Mouse (Mus musculus): ENCODE results near the gene Spef2. TPM values are rescaled to one million over a fixed set of nuclear protein-coding genes. Genes with fewer than 3 reads are reported as not detected.
"Not testable (repeated sequence)": the region's sequence is repeated elsewhere in the genome, so short reads cannot be mapped to it uniquely, and the experiment has no call there.

The Spef2 gene
- 0.73 and 0.94 TPM in 2 replicates for polyA plus RNA-seq (2014; fragmentation: Nextera tagmentation; extraction: Ambion mirVana)

DNA sequence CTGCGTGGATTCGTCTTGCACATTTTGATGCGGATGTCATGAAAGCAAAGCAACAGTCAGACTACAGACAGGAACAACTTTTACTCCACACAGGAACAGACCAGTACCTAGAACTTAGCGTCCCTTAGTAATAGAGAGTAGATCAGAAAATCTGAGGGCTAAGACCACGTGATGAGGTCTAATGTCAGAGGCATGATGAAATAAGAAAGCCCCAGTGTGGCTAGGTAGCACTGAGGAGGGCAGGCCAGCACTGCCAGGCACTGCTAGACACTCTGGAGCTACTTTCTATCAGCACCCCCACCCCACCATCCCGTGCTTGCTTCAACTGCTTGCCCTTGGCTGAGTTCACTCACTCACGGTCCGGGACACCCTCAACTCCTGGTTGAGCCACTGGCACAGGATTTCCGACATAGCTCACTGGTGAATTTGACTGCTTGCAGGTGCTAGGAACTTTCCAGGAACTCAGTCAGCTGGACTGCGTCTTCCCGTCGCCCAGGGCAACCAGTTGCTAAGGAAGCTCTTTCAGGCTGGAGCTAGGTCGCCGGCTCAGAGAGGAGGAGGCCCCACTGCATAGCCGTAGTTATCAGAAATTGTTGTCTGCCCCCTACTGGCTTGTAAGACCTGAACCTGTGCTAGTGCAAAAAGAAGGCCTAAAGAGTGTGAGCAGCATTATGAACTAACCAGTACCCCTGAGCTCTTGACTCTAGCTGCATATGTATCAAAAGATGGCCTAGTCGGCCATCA, at the start of gene Spef2:
Gene Spef2, minus strand, starts transcription at position 510 of the 744 bp plus-strand sequence.
- Histone ChIP-seq H3K4me3 (ENCODE audit: low read depth, low read length) (peak within 1 kb of the TSS; percentile 19; the same call in 1 of the 2 replicates), H3K9me3 (ENCODE audit: control insufficient read depth, low read length) (no peaks in the 10 kb centered on the region), H3K9ac (ENCODE audit: low read length) (no peak within 1 kb of the TSS), H3K36me3 (ENCODE audit: control insufficient read depth, insufficient read depth, low read length) (no peaks in the 10 kb centered on the region), H3K4me2 (ENCODE audit: low read depth, low read length, severe bottlenecking) (peak within 1 kb of the TSS; percentile 46), H3K27me3 (ENCODE audit: control insufficient read depth, insufficient read depth, low read length) (no peaks in the 10 kb centered on the region), H3K27ac (ENCODE audit: low read depth, low read length) (no peak within 1 kb of the TSS), H3K4me1 (replicated peaks; ENCODE audit: control insufficient read depth, insufficient read depth, low read length) (no peaks in the 10 kb centered on the region)
- ATAC-seq (replicated peaks; ENCODE audit: low FRiP score) = peak; percentile 94
- WGBS = 28% methylated on average over 15 of the region's 16 CpGs
- DNase-seq (ENCODE audit: low spot score) = peak; percentile 78

DNA sequence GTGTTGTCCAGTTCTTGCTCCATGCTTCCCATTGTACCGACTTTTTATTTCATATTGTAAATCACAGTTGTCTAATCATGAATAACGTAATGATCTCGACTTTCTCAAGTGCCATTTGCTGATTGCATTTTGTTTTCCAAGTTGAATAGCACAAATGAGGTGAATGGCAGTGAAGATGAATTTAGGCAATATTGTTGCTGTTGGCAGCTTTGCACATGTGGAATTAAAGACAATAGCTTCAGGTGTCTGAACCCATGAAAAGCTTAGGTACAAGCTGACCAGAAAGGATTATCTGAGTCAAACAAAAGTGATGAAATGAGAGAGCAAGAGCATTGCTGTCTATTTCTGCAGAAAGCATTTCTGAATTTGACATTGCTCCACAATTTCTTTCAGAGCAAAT, 45.5 kb upstream of the Spef2 start:
- no peaks in the 10 kb centered on the region for H3K36me3 ChIP-seq (ENCODE audit: control insufficient read depth, insufficient read depth, low read length)
- 95% methylated on average over 3 of the region's 3 CpGs for WGBS
- no peak overlapping the region for H3K4me2 ChIP-seq (ENCODE audit: low read depth, low read length, severe bottlenecking)
- no peak for DNase-seq (ENCODE audit: low spot score)
- no peak overlapping the region for H3K27ac ChIP-seq (ENCODE audit: low read depth, low read length)
- H3K27me3 ChIP-seq (ENCODE audit: control insufficient read depth, insufficient read depth, low read length) = no peaks in the 10 kb centered on the region
- no peak overlapping the region for H3K4me3 ChIP-seq (ENCODE audit: low read depth, low read length)
- H3K4me1 ChIP-seq (replicated peaks; ENCODE audit: control insufficient read depth, insufficient read depth, low read length) = no peaks in the 10 kb centered on the region
- no peak overlapping the region for H3K9ac ChIP-seq (ENCODE audit: low read length)
- no peak for ATAC-seq (replicated peaks; ENCODE audit: low FRiP score)
- H3K9me3 ChIP-seq (ENCODE audit: control insufficient read depth, low read length) = no peaks in the 10 kb centered on the region

DNA sequence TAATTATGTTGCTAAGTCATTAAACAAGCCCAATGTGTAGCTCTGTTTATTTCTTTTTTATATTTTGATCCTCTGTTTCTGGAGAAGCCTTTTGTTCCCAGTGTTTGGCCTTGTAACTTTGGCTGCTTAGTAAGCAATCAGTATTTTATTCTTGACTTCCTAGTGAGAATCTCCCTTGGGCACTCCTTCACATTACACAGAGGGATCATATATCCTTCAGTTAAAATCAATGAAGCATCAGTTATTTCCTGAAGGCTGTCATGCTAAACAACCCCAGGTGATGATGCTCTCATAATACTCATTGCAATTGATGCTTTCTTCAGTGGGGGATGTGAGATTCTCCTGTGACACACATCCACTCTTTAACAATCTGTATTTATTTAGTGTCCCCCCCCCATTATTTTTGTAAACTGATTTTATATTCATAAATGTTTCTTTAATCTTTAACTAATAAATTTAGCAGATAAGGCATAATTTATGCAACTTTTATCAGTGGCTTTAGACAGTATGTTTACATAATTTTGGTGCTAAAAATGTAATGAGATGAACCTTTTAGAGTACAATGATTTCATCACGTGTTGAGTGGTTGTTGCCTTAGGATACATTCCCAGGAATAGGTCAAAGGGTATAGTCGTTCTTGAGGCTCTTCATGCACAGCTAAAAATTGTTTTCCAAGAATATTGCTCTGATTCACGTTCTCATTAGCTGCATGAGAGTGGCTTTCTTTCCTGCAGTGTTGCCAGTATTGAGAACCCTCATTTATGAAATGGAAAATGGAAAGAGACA, 39.8 kb upstream of the Spef2 start:
- no peak overlapping the region for H3K4me2 ChIP-seq (ENCODE audit: low read depth, low read length, severe bottlenecking)
- H3K4me3 ChIP-seq (ENCODE audit: low read depth, low read length) = no peak overlapping the region
- H3K4me1 ChIP-seq (replicated peaks; ENCODE audit: control insufficient read depth, insufficient read depth, low read length) = no peaks in the 10 kb centered on the region
- no peak overlapping the region for H3K27ac ChIP-seq (ENCODE audit: low read depth, low read length)
- 79% methylated on average over 3 of the region's 3 CpGs for WGBS
- H3K9ac ChIP-seq (ENCODE audit: low read length) = no peak overlapping the region
- no peaks in the 10 kb centered on the region for H3K36me3 ChIP-seq (ENCODE audit: control insufficient read depth, insufficient read depth, low read length)
- no peak for ATAC-seq (replicated peaks; ENCODE audit: low FRiP score)
- no peak for DNase-seq (ENCODE audit: low spot score)
- H3K27me3 ChIP-seq (ENCODE audit: control insufficient read depth, insufficient read depth, low read length) = no peaks in the 10 kb centered on the region
- no peaks in the 10 kb centered on the region for H3K9me3 ChIP-seq (ENCODE audit: control insufficient read depth, low read length)

DNA sequence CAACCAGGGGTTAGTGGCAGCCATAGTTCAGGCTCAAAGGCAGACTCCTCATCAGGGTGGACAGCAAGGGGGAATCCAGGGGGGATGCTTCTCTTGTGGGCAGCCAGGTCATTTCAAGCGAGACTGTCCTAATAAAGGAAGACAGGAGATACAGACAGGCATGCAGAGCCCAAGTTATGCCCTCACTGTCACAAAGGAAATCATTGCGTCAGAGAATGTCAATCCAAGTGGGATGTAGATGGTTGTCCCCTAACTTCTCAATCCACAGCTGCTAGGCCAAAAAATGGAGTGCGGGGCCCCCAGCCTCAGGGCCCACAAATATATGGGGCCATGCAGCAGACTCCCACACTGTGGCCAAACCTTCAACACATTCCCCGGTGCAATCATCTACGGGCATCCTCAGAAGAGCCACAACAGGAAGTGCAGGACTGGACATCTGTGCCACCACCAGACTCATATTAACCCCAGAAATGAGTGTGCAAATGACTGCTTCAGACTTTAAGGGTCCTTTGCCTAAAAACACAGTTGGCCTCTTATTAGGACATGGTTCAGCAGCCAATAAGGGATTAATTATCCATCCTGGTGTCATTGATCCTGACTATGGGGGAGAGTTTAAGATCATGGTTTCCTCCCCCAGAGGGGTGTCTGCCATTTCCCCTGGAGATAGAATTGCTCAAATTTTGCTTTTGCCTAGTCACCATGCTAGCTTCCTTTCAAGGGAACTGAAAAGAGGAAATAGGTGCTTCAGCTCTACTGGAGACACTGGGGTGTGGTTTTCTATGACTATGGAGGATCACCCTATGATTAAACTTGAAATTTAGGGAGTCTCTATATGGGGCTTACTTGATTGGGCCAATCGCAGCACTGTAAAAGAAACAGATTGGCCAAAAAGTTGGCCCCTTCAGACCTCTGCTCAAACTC, 25.8 kb upstream of the Spef2 start:
- 96% methylated on average over 6 of the region's 6 CpGs for WGBS
- H3K27ac ChIP-seq (ENCODE audit: low read depth, low read length); H3K4me1 ChIP-seq (replicated peaks; ENCODE audit: control insufficient read depth, insufficient read depth, low read length); ATAC-seq (replicated peaks; ENCODE audit: low FRiP score); H3K9ac ChIP-seq (ENCODE audit: low read length); H3K36me3 ChIP-seq (ENCODE audit: control insufficient read depth, insufficient read depth, low read length); H3K27me3 ChIP-seq (ENCODE audit: control insufficient read depth, insufficient read depth, low read length); H3K4me2 ChIP-seq (ENCODE audit: low read depth, low read length, severe bottlenecking); H3K9me3 ChIP-seq (ENCODE audit: control insufficient read depth, low read length); DNase-seq (ENCODE audit: low spot score); H3K4me3 ChIP-seq (ENCODE audit: low read depth, low read length): not testable (repeated sequence)

DNA sequence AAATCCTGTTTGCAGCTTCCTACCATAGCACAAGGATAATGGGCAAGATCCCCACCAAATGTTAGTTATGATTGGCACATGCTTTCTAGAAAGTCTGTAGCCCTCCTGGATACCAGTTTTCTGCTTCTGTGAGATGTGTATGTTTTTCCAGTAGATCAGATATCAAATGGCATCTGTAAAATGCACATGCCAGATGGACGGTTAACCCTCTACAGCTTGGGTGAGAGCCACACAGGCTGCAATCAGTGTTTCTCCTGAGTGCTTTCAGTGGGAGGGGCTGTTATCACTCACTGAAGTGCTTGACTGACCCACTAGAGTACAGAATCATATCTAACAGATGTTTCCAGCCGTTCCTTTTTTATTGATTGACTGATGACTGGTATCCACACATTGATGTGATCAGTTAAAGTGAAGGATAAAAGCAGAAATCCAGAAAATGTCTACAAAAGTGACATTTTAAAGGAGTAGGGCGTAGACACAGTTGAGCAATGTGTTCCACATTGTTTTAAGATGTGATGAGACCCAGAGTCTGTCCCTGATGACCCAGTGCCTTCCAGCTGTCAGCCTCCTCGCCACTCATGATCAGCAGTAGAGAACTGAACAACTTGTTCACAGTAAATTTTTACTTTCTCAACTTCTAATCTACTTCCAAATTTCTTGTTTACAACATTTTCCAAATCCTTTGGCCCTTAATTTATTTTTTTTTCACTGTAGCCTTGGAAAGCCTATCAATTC, 19.7 kb upstream of the Spef2 start:
- Histone ChIP-seq H3K4me2 (ENCODE audit: low read depth, low read length, severe bottlenecking) (no peak overlapping the region), H3K4me3 (ENCODE audit: low read depth, low read length) (no peak overlapping the region), H3K9ac (ENCODE audit: low read length) (no peak overlapping the region), H3K36me3 (ENCODE audit: control insufficient read depth, insufficient read depth, low read length) (no peaks in the 10 kb centered on the region), H3K4me1 (replicated peaks; ENCODE audit: control insufficient read depth, insufficient read depth, low read length) (no peaks in the 10 kb centered on the region), H3K27me3 (ENCODE audit: control insufficient read depth, insufficient read depth, low read length) (no peaks in the 10 kb centered on the region), H3K9me3 (ENCODE audit: control insufficient read depth, low read length) (no peaks in the 10 kb centered on the region), H3K27ac (ENCODE audit: low read depth, low read length) (no peak overlapping the region)
- ATAC-seq (replicated peaks; ENCODE audit: low FRiP score) = no peak
- no peak for DNase-seq (ENCODE audit: low spot score)
- WGBS = 79% methylated on average over 4 of the region's 4 CpGs

DNA sequence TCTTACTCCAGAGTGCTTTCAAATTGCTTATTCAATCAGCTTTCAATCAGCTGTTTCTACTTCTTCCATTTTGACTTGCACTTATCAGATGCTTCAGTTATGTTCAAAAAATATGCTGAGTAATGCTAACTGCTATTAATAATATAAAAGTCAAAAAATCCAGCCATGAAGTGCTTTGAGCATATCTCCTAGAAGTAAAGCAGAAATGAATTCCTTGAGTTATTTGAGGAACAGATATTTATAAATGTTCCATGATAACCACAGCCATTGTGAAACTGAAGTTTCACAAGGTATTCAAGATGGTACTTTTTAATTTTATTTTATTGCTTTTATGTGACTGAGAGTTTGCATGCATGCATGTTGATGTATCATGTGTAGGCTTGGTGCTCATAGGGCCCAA, 18.4 kb upstream of the Spef2 start:
- H3K9ac ChIP-seq (ENCODE audit: low read length) = no peak overlapping the region
- ATAC-seq (replicated peaks; ENCODE audit: low FRiP score) = no peak
- H3K27ac ChIP-seq (ENCODE audit: low read depth, low read length) = no peak overlapping the region
- no peaks in the 10 kb centered on the region for H3K27me3 ChIP-seq (ENCODE audit: control insufficient read depth, insufficient read depth, low read length)
- H3K4me1 ChIP-seq (replicated peaks; ENCODE audit: control insufficient read depth, insufficient read depth, low read length) = no peaks in the 10 kb centered on the region
- DNase-seq (ENCODE audit: low spot score) = no peak
- no peaks in the 10 kb centered on the region for H3K9me3 ChIP-seq (ENCODE audit: control insufficient read depth, low read length)
- H3K4me2 ChIP-seq (ENCODE audit: low read depth, low read length, severe bottlenecking) = no peak overlapping the region
- H3K4me3 ChIP-seq (ENCODE audit: low read depth, low read length) = no peak overlapping the region
- H3K36me3 ChIP-seq (ENCODE audit: control insufficient read depth, insufficient read depth, low read length) = no peaks in the 10 kb centered on the region

DNA sequence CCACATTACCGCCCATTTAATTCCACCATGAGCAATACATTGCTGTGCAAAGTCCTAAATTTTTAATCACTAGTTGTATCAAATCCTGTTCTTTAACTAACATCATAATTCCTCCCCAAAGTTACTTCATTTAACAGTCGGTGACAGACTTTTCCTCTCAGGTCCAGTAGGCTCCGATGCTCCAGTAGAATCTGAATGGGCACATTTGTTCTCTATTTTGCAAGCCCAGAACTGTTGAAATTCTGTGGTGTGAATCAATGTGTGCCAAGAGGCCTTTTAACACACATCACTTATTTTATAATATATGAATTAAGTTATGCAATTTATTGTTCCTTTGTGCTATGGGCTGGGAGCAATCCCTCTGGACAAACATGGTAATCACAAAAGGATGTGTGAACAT, 2.3 kb upstream of the Spef2 start:
- DNase-seq (ENCODE audit: low spot score) (no peak), ATAC-seq (replicated peaks; ENCODE audit: low FRiP score) (no peak)
- WGBS = 91% methylated on average over 3 of the region's 3 CpGs
- H3K36me3 ChIP-seq (ENCODE audit: control insufficient read depth, insufficient read depth, low read length) = no peaks in the 10 kb centered on the region
- H3K4me1 ChIP-seq (replicated peaks; ENCODE audit: control insufficient read depth, insufficient read depth, low read length) = no peaks in the 10 kb centered on the region
- H3K9me3 ChIP-seq (ENCODE audit: control insufficient read depth, low read length) = no peaks in the 10 kb centered on the region
- no peaks in the 10 kb centered on the region for H3K27me3 ChIP-seq (ENCODE audit: control insufficient read depth, insufficient read depth, low read length)
- no peak overlapping the region for H3K27ac ChIP-seq (ENCODE audit: low read depth, low read length)
- no peak overlapping the region for H3K9ac ChIP-seq (ENCODE audit: low read length)
- no peak overlapping the region for H3K4me3 ChIP-seq (ENCODE audit: low read depth, low read length)
- no peak overlapping the region for H3K4me2 ChIP-seq (ENCODE audit: low read depth, low read length, severe bottlenecking)

All from forebrain, embryonic 11.5 days (tissue).